Mouse (Mus musculus) stomach, adult 2 months (tissue): ENCODE data around the gene Gm20903. TPM values are rescaled to one million over a fixed set of nuclear protein-coding genes. Genes with fewer than 3 reads are reported as not detected.

ENCODE experiments used
- polyA plus RNA-seq: library from polyadenylated mRNA; depleted of rRNA; stranded (reverse); fragments of >200 nt; gene quantifications from 2 replicates; pipeline ENCODE4 v1.2.3, GENCODE M21; 2012; rRNA removed

The Gm20903 gene
- not detected in 2 replicates for polyA plus RNA-seq

GRCm38 (mm10) chrY:73669015-73669414, at the start of gene Gm20903:
Gene Gm20903 (plus strand): TSS chrY:73669315.

